Mouse (Mus musculus) T-helper 17 cell (primary cell): Measurements from ENCODE around the gene Rp9.

Source experiments
- in situ Hi-C, 2 experiments: fragments of 300-600 bp; cut with MboI, MseI; formaldehyde crosslinking; loops; 1 replicate in 1 of 2; 2 replicates in 1 of 2; pipeline ENCODE4 v1.15.1; 2025; ENCODE audit warnings: high pct_unique_total_duplicates in 2 of 2

The Rp9 gene

GRCm38 (mm10) chr9:22368030-22368429 is 101.5 kb downstream of the Rp9 start:
- in situ Hi-C loops: loop anchor here in 1 of 2 experiments (25.0 kb wide), 1 partner anchor 1456 kb away; no protein-coding TSS in a partner anchor

- in situ Hi-C loops: loop anchor here in 1 of 2 experiments (25.0 kb wide), 1 partner anchor 1454 kb away; no protein-coding TSS in a partner anchor
Measured at GRCm38 (mm10) chr9:22366621-22367020, 102.9 kb downstream of the Rp9 start.

GRCm38 (mm10) chr9:22366221-22366620 is 103.3 kb downstream of the Rp9 start:
- in situ Hi-C loops: loop anchor here in 1 of 2 experiments (25.0 kb wide), 1 partner anchor 1454 kb away; no protein-coding TSS in a partner anchor
